Mouse (Mus musculus): ENCODE measurements around the gene Fosb. TPM values are rescaled to one million over a fixed set of nuclear protein-coding genes. Genes with fewer than 3 reads are reported as not detected.
"Not testable (repeated sequence)": the region's sequence is repeated elsewhere in the genome, so short reads cannot be mapped to it uniquely, and the experiment has no call there.

The Fosb gene
- total RNA-seq, 1 experiment from 2014 or later, result 1.0 TPM

- DNase-seq, result no peak
Measured at GRCm38 (mm10) chr7:19305796-19306765, 3.8 kb downstream of the Fosb start.

- DNase-seq, result no peak
Measured at GRCm38 (mm10) chr7:19305413-19305735, 4.5 kb downstream of the Fosb start.

GRCm38 (mm10) chr7:19304501-19305412, 5.1 kb downstream of the Fosb start:
- no peak for DNase-seq

- DNase-seq, result peak; percentile 78
Measured at GRCm38 (mm10) chr7:19303770-19304169, 6.1 kb downstream of the Fosb start.

- DNase-seq, result no peak
Measured at GRCm38 (mm10) chr7:19303046-19303305, 6.9 kb downstream of the Fosb start.

- no peak for DNase-seq
Measured at GRCm38 (mm10) chr7:19302264-19303045, 7.4 kb downstream of the Fosb start.

- no peak for DNase-seq
Measured at GRCm38 (mm10) chr7:19301461-19302263, 8.2 kb downstream of the Fosb start.

- DNase-seq, result peak; percentile 69
Measured at GRCm38 (mm10) chr7:19300501-19301421, 9.1 kb downstream of the Fosb start.

GRCm38 (mm10) chr7:19299194-19299593, 10.7 kb downstream of the Fosb start:
- peak; percentile 54 for DNase-seq

GRCm38 (mm10) chr7:19297794-19298193, 12.1 kb downstream of the Fosb start:
- DNase-seq, result no peak

GRCm38 (mm10) chr7:19297034-19297433, 12.8 kb downstream of the Fosb start:
- no peak for DNase-seq

GRCm38 (mm10) chr7:19295503-19296185, 14.2 kb downstream of the Fosb start:
- DNase-seq, result peak; percentile 97

GRCm38 (mm10) chr7:19290969-19291596, 18.8 kb downstream of the Fosb start:
- DNase-seq, result no peak

- DNase-seq, result peak; percentile 52
Measured at GRCm38 (mm10) chr7:19284763-19285162, 25.1 kb downstream of the Fosb start.

GRCm38 (mm10) chr7:19283406-19283804, 26.4 kb downstream of the Fosb start:
- no peak for DNase-seq

- peak; percentile 77 for DNase-seq
Measured at GRCm38 (mm10) chr7:19282791-19283405, 27.0 kb downstream of the Fosb start.

GRCm38 (mm10) chr7:19282385-19282784, 27.5 kb downstream of the Fosb start, which contains the start of gene Rtn2:
Gene Rtn2, plus strand, starts transcription at chr7:19282624.
- DNase-seq, result peak; percentile 78

- DNase-seq, result not testable (repeated sequence)
Measured at GRCm38 (mm10) chr7:19281680-19282304, 28.1 kb downstream of the Fosb start.
